Mouse (Mus musculus) stomach, embryonic 15.5 days (tissue): ENCODE data around the gene Hist1h2bj. TPM values are rescaled to one million over a fixed set of nuclear protein-coding genes. Genes with fewer than 3 reads are reported as not detected.
"Not testable (repeated sequence)": the region's sequence is repeated elsewhere in the genome, so short reads cannot be mapped to it uniquely, and the experiment has no call there.

Experiments used
- ATAC-seq: fragments of 200-750 bp; cut with Nextera tagmentation; 2 replicates; pipeline ENCODE4 v1.8.0; 2017; ENCODE audit warnings: low read depth, moderate number of reproducible peaks, moderate TSS enrichment; ENCODE audit not compliant: insufficient read depth, low FRiP score
- H3K27ac ChIP-seq: fragments of 300-500 bp; sonication (generic); 2 replicates; pipeline ENCODE4 v1.5.1; 2015; ENCODE audit warnings: mild to moderate bottlenecking, inconsistent platforms
- H3K27me3 ChIP-seq: fragments of 300-500 bp; sonication (generic); replicated peaks from 2 replicates; pipeline ENCODE4 v1.6.1; 2015; ENCODE audit warnings: inconsistent platforms
- H3K36me3 ChIP-seq: fragments of 300-500 bp; sonication (generic); 2 replicates; pipeline ENCODE4 v1.6.1; 2015; ENCODE audit warnings: inconsistent platforms
- H3K4me1 ChIP-seq: fragments of 300-500 bp; sonication (generic); 2 replicates; pipeline ENCODE4 v1.6.1; 2015; ENCODE audit warnings: inconsistent platforms
- H3K4me2 ChIP-seq: fragments of 300-500 bp; sonication (generic); 2 replicates; pipeline ENCODE4 v1.6.1; 2015; ENCODE audit warnings: mild to moderate bottlenecking, inconsistent platforms
- H3K4me3 ChIP-seq: fragments of 300-500 bp; sonication (generic); replicated peaks from 2 replicates; pipeline ENCODE4 v1.5.1; 2015; ENCODE audit warnings: inconsistent platforms
- H3K9ac ChIP-seq: fragments of 300-500 bp; sonication (generic); 2 replicates; pipeline ENCODE4 v1.6.1; 2015; ENCODE audit warnings: inconsistent platforms
- H3K9me3 ChIP-seq: fragments of 300-500 bp; sonication (generic); 2 replicates; pipeline ENCODE4 v1.6.1; 2016; ENCODE audit warnings: inconsistent platforms
- WGBS: fragments of 180-500 bp; shearing (Covaris S2); methylation state at CpG from one replicate; pipeline ENCODE4 v1.1.7; 2015; 5-methylcytosine and 5-hydroxymethylcytosine counted together
- polyA plus RNA-seq: library from polyadenylated mRNA; unstranded; fragments of >200 nt; fragmentation: Nextera tagmentation; extraction: Ambion mirVana; gene quantifications from 2 replicates; pipeline ENCODE4 v1.2.1, GENCODE M21; 2015

Hist1h2bj gene
- polyA plus RNA-seq: 7.8 and 8.5 TPM in 2 replicates

- Histone ChIP-seq H3K27ac (peak within 1 kb of the TSS; percentile 90), H3K4me3 (peak within 1 kb of the TSS; percentile 40), H3K4me2 (peak within 1 kb of the TSS; percentile 79), H3K9ac (peak within 1 kb of the TSS; percentile 25; the same call in 1 of the 2 replicates)
- not testable (repeated sequence) for H3K27me3 ChIP-seq, H3K4me1 ChIP-seq, H3K9me3 ChIP-seq, H3K36me3 ChIP-seq
- ATAC-seq: peak; percentile 90
- under 1% methylated on average over 41 of the region's 80 CpGs for WGBS
Observed at GRCm38 (mm10) chr13:22042568-22043502, at the start of gene Hist1h2bj, which contains the start of gene Hist1h2ag. Gene Hist1h2bj, plus strand, starts transcription at chr13:22043214. Gene Hist1h2ag, minus strand, starts transcription at chr13:22042944.

GRCm38 (mm10) chr13:21993957-21994738 is 48.9 kb upstream of the Hist1h2bj start:
- Histone ChIP-seq H3K4me2 (peak overlapping the region; percentile 26; the same call in 1 of the 2 replicates), H3K27ac (no peak overlapping the region), H3K9ac (no peak overlapping the region), H3K9me3 (no peaks in the 10 kb centered on the region), H3K36me3 (no peaks in the 10 kb centered on the region), H3K4me3 (no peak overlapping the region; the same call in 1 of the 2 replicates), H3K4me1 (peaks cover 12% of the 10 kb centered on the region; the same call in 1 of the 2 replicates), H3K27me3 (peaks cover 36% of the 10 kb centered on the region)
- ATAC-seq: peak; percentile 27; the same call in 1 of the 2 replicates
- WGBS: 5% methylated on average over 22 of the region's 22 CpGs

- peak overlapping the region; percentile 67 for H3K4me2 ChIP-seq
- H3K36me3 ChIP-seq: no peaks in the 10 kb centered on the region
- H3K9ac ChIP-seq: no peak overlapping the region
- H3K4me3 ChIP-seq: peak overlapping the region; percentile 42
- no peak for ATAC-seq
- peaks cover 43% of the 10 kb centered on the region for H3K27me3 ChIP-seq
- WGBS: 5% methylated on average over 8 of the region's 8 CpGs
- no peaks in the 10 kb centered on the region for H3K9me3 ChIP-seq
- peaks cover 12% of the 10 kb centered on the region; the same call in 1 of the 2 replicates for H3K4me1 ChIP-seq
- no peak overlapping the region for H3K27ac ChIP-seq
Observed at GRCm38 (mm10) chr13:21994896-21995295, 48.1 kb upstream of the Hist1h2bj start.

- Histone ChIP-seq H3K4me3 (peak overlapping the region; percentile 42), H3K4me2 (peak overlapping the region; percentile 67), H3K27ac (no peak overlapping the region), H3K36me3 (no peaks in the 10 kb centered on the region), H3K9me3 (no peaks in the 10 kb centered on the region), H3K9ac (no peak overlapping the region), H3K27me3 (peaks cover 49% of the 10 kb centered on the region), H3K4me1 (peaks cover 12% of the 10 kb centered on the region; the same call in 1 of the 2 replicates)
- 2% methylated on average over 21 of the region's 21 CpGs for WGBS
- no peak for ATAC-seq
Observed at GRCm38 (mm10) chr13:21995331-21995914, 47.6 kb upstream of the Hist1h2bj start.

GRCm38 (mm10) chr13:21996101-21996839 is 46.7 kb upstream of the Hist1h2bj start:
- ATAC-seq: no peak

GRCm38 (mm10) chr13:21996840-21997185 is 46.2 kb upstream of the Hist1h2bj start:
- peaks cover 12% of the 10 kb centered on the region; the same call in 1 of the 2 replicates for H3K4me1 ChIP-seq
- no peak overlapping the region for H3K27ac ChIP-seq
- 2% methylated on average over 13 of the region's 13 CpGs for WGBS
- H3K4me2 ChIP-seq: peak overlapping the region; percentile 44
- H3K4me3 ChIP-seq: peak overlapping the region; percentile 23
- H3K36me3 ChIP-seq: no peaks in the 10 kb centered on the region
- H3K9me3 ChIP-seq: no peaks in the 10 kb centered on the region
- H3K9ac ChIP-seq: no peak overlapping the region
- peaks cover 61% of the 10 kb centered on the region for H3K27me3 ChIP-seq
- no peak for ATAC-seq

More at GRCm38 (mm10) chr13:21996101-21996839, 46.7 kb upstream of the Hist1h2bj start:
- Histone ChIP-seq H3K4me2 (peak overlapping the region; percentile 67), H3K4me1 (peaks cover 12% of the 10 kb centered on the region; the same call in 1 of the 2 replicates), H3K36me3 (no peaks in the 10 kb centered on the region), H3K4me3 (peak overlapping the region; percentile 42), H3K9me3 (no peaks in the 10 kb centered on the region), H3K9ac (no peak overlapping the region), H3K27me3 (peaks cover 56% of the 10 kb centered on the region), H3K27ac (no peak overlapping the region)
- WGBS: 3% methylated on average over 12 of the region's 12 CpGs

- Histone ChIP-seq H3K4me3 (peak overlapping the region; percentile 23; the same call in 1 of the 2 replicates), H3K4me2 (peak overlapping the region; percentile 44), H3K4me1 (peaks cover 12% of the 10 kb centered on the region; the same call in 1 of the 2 replicates), H3K9ac (no peak overlapping the region), H3K36me3 (no peaks in the 10 kb centered on the region), H3K27me3 (peaks cover 65% of the 10 kb centered on the region), H3K27ac (no peak overlapping the region), H3K9me3 (no peaks in the 10 kb centered on the region)
- ATAC-seq: no peak
- 3% methylated on average over 21 of the region's 21 CpGs for WGBS
Observed at GRCm38 (mm10) chr13:21997201-21997820, 45.7 kb upstream of the Hist1h2bj start.

GRCm38 (mm10) chr13:21997821-21998220 is 45.2 kb upstream of the Hist1h2bj start:
- no peak overlapping the region for H3K4me2 ChIP-seq
- WGBS: 10% methylated on average over 4 of the region's 4 CpGs

GRCm38 (mm10) chr13:21998412-21998811 is 44.6 kb upstream of the Hist1h2bj start:
- H3K4me1 ChIP-seq: peaks cover 12% of the 10 kb centered on the region; the same call in 1 of the 2 replicates
- H3K36me3 ChIP-seq: no peaks in the 10 kb centered on the region
- no peak overlapping the region for H3K9ac ChIP-seq
- H3K27ac ChIP-seq: no peak overlapping the region
- ATAC-seq: no peak
- peaks cover 66% of the 10 kb centered on the region for H3K27me3 ChIP-seq
- no peak overlapping the region for H3K4me2 ChIP-seq
- 31% methylated on average over 3 of the region's 3 CpGs for WGBS
- H3K4me3 ChIP-seq: no peak overlapping the region
- no peaks in the 10 kb centered on the region for H3K9me3 ChIP-seq

More at GRCm38 (mm10) chr13:21997821-21998220, 45.2 kb upstream of the Hist1h2bj start:
- ATAC-seq: no peak
- H3K4me3 ChIP-seq: no peak overlapping the region
- no peaks in the 10 kb centered on the region for H3K9me3 ChIP-seq
- H3K36me3 ChIP-seq: no peaks in the 10 kb centered on the region
- no peak overlapping the region for H3K9ac ChIP-seq
- H3K4me1 ChIP-seq: peaks cover 12% of the 10 kb centered on the region; the same call in 1 of the 2 replicates
- peaks cover 63% of the 10 kb centered on the region for H3K27me3 ChIP-seq
- no peak overlapping the region for H3K27ac ChIP-seq

- H3K4me1 ChIP-seq: peaks cover 12% of the 10 kb centered on the region; the same call in 1 of the 2 replicates
- H3K9ac ChIP-seq: no peak overlapping the region
- no peaks in the 10 kb centered on the region for H3K36me3 ChIP-seq
- no peak overlapping the region for H3K4me3 ChIP-seq
- H3K4me2 ChIP-seq: no peak overlapping the region
- ATAC-seq: no peak
- 41% methylated on average over 4 of the region's 4 CpGs for WGBS
- no peaks in the 10 kb centered on the region for H3K9me3 ChIP-seq
- H3K27me3 ChIP-seq: peaks cover 74% of the 10 kb centered on the region
- H3K27ac ChIP-seq: no peak overlapping the region
Observed at GRCm38 (mm10) chr13:21999147-21999546, 43.9 kb upstream of the Hist1h2bj start.
